8 mouse cellular contexts compared by ENCODE assay signal in the genomic region with DNA sequence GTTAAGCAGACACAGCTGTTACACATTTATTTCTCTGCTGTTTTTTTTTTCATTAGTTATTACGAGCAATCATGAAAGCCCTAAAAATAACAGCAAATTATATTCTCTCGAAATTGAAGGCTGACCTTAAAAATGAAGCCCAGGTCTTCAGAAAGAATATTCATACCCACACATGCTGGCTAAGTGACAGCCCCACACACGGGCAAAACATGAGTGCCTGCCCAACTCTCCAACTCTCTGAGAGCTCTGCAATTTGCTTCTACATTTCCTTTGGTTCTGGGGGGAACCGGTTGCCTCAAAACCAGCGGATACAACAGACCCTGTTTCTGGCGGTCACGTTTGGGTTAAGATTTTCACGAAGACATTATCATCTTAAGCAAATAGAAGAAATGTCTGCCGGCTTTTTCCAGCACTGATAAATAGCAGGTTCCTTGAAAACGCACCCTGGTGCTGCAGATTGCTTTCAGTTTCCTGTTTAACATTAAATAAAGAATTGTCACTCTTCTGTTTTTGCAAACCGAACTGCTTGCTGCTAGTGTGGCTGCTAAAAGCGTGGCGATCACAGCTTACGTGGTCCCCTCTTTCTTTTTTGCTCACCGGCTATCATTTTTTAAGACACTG.
A peak's percentile ranks its signal among the peaks of the same experiment; 100 is the strongest.
DNase-seq lines count a peak whose midpoint lies in the region; ATAC-seq lines count a peak whose summit lies in the region.

No protein-coding gene starts in this region.

- peak overlapping the region; percentile 70 for H3K27ac ChIP-seq in heart, embryonic 13.5 days (replicated peaks)

- no peak for ATAC-seq in heart, embryonic 13.5 days (ENCODE audit: extremely low read depth, insufficient number of reproducible peaks, low FRiP score, low TSS enrichment)
- peak; percentile 67 for ATAC-seq in CD4-positive, CD25-positive, alpha-beta regulatory T cell, adult 4 months
- ATAC-seq in erythroblast, adult 5-6 weeks (replicated peaks; ENCODE audit: low FRiP score, poor library complexity, severe bottlenecking), result peak; percentile 37; the same call in 1 of the 2 replicates

- no peaks in the 10 kb centered on the region for H3K9me3 ChIP-seq in heart, embryonic 13.5 days

- H3K9ac ChIP-seq in heart, embryonic 13.5 days, result peak overlapping the region; percentile 65

- H3K4me1 ChIP-seq in heart, embryonic 13.5 days, result peaks cover 13% of the 10 kb centered on the region

- intact Hi-C loops in heart, postnatal 25 days (cut with DNase I), result no loop called here

- no peak for DNase-seq in heart, postnatal 25 days (ENCODE audit: low spot score)
- DNase-seq in lung, postnatal 36 days, result peak; percentile 17
- no peak for DNase-seq in urinary bladder, postnatal 14 days (ENCODE audit: low spot score)
- no peak for DNase-seq in spleen, postnatal 4 days (ENCODE audit: low spot score in 2 of 2)
- no peak for DNase-seq in right cerebral cortex, postnatal 14 days

- 49% methylated on average over 15 of the region's 15 CpGs for WGBS in heart, embryonic 13.5 days

- H3K4me3 ChIP-seq in heart, embryonic 13.5 days, result peak overlapping the region; percentile 35

- peaks cover 4% of the 10 kb centered on the region; the same call in 1 of the 2 replicates for H3K36me3 ChIP-seq in heart, embryonic 13.5 days

- H3K27me3 ChIP-seq in heart, embryonic 13.5 days (replicated peaks), result no peaks in the 10 kb centered on the region

- peak overlapping the region; percentile 63 for H3K4me2 ChIP-seq in heart, embryonic 13.5 days
